Mouse (Mus musculus) monocyte, adult 2 months (primary cell): ENCODE measurements around the gene Gcdh.

Experiments
- DNase-seq, 2 experiments: peaks; one replicate each; pipeline ENCODE4 v3.0.0; 2022; ENCODE audit warnings: low spot score in 2 of 2, low read depth in 1 of 2

Gene Gcdh

DNA sequence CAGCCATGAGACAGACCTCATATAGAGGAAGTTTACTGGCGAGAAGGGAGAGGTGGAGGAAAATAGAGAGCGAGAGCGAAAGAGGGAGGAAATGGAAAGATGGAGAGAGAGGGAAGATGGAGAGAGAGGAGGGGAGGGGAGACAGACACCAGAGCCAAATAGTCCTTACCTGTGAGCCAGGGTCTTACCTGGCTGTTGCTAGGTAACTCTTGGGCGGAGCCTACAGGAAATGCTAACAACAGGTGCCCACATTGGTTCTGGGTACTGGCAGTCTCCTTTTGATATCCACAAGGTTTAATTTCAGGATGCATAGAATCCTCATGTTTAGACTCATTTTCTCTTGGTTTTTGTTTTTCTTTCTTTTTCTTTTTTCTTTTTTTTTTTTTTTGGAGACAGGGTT is 20.7 kb downstream of the Gcdh start:
- no peak for DNase-seq

GRCm38 (mm10) chr8:84872309-84872965 is 21.3 kb downstream of the Gcdh start:
- DNase-seq = peak in 1 of 2 experiments; percentile 15

DNA sequence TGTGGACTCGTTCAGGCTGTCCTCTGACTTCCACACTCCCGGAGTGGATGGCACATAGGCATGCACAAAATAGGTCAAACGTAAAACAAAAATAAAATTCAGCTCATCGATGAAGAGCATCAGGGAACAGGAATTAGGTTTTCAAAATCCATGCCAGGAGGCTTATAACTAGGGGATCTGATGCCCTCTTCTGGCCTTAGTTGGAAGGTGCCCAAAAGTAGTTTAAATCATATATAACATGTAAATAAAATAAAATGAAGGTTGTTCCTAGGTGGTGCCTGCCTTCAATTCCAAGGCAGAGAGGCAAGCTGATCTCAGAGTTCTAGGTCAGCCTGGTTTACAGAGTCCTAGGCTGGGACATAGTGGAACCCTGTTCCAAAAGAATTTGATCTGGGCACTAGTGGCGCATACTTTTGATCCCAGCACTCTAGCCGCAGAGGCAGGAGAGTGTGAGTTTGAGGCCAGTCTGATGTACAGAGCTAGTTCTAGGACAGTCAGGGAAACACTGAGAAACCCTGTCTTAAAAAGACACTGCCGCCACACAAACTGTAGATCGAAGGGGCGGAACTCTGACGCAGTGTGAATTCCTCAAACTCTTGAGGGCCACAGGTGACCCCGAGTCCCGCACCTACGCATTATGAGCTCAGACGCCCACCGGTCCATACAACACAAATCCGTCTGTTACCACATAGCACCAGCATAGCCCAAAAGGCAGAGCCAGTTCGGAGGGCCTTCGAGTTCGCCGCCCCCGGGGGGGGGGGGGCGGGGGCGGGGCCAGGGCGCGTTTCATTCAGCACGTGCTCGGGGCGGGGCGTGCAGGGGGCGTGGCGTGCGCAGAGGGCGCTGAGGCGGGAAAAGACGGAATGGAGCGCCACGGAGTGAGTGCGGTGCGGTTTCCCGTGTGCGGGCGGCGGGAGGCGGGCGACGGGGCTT is 22.1 kb downstream of the Gcdh start, which contains the start of gene Syce2:
TSS of gene Syce2 (plus strand) at position 736 of the 933 bp plus-strand sequence.
- DNase-seq = peak in 1 of 2 experiments; percentile 77

- peak; percentile 81 to 83 for DNase-seq
Measured at GRCm38 (mm10) chr8:84856864-84857441, 36.8 kb downstream of the Gcdh start, which contains the start of gene Farsa. Gene Farsa (plus strand): TSS chr8:84856989.

DNA sequence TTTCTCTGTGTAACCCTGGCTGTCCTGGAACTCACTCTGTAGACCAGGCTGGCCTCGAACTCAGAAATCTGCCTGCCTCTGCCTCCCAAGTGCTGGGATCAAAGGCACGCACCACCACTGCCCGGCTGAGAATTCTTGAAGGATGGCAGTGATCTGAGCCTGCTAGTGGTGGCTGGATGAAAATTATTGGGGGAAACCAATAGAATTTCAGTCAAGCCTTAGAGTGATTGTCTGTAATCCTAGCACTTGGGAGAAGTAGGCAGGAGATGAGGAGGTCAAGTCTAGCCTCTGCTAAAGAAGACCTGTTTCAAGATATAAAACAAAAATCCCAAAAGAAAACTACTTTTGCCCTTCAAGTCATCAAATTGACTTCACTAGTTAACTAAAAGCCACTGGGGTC is 37.3 kb downstream of the Gcdh start:
- no peak for DNase-seq

DNA sequence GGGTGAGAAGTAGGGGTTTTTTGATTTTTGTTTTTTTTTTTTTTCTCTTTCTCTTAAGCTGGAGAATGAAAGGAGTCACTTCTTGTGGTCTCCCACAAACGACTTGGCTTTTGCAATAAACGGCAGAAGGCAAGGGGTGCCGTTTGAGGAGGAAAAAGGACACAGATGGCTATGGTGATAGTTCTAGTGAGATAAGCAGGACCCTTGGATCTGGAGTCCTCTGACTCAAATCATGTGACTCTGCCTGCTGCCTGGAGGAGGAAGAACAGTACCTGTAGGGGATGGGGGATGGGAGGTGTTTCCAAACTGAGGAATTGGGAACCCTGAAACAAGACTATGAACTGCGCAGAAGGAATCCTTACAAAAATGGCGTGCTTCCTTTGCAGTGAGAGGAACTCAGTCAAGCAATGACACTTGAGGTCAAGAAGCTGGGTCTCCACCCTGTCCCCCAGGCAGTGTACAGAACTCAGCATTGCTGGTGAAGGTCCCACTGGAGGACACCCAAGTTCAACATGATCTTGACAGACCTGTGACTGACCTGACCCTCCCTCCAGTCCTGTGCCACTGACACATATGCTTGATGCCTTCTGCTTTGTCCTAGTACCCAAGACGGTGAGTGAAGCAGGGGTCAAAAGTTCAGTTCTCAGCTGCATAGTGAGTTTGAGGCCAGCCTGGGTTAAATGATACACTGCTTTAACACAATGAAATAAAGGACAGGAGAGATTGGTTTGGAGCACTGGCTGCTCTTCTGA is 45.9 kb downstream of the Gcdh start:
- DNase-seq = no peak

- peak; percentile 98 to 100 for DNase-seq
Measured at GRCm38 (mm10) chr8:84846722-84847572, 46.8 kb downstream of the Gcdh start, which contains the start of gene Calr. Gene Calr (minus strand): TSS chr8:84846934.

DNA sequence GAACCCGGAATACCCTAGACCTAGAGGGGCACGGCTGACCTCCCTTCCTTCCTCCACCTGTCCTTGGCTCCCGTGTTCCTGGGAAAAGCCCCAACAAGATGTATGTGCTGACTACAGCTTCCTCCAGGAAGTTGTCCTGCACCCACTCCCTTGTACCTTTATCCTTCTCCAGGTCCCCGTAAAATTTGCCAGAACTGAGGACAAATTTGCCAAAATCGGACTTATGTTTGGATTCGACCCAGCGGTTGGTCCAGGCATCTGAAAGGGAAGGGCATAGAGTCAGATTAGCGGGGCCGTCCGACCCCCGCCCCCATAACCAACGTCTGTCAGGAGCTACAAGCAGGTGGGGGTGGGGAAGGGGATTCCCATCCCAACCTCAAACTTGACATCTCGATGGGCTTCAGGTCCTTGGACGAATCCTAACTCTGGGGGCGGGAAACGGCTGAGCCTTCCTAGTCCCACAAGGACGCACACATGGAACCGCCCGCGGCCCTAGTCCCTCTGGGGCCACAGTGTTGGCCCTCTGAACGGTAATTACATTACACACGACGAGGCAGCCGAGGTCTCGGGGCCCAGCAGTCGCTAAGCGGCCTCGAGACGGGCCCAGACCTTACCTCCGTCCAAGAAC is 47.5 kb downstream of the Gcdh start:
- no peak for DNase-seq

DNA sequence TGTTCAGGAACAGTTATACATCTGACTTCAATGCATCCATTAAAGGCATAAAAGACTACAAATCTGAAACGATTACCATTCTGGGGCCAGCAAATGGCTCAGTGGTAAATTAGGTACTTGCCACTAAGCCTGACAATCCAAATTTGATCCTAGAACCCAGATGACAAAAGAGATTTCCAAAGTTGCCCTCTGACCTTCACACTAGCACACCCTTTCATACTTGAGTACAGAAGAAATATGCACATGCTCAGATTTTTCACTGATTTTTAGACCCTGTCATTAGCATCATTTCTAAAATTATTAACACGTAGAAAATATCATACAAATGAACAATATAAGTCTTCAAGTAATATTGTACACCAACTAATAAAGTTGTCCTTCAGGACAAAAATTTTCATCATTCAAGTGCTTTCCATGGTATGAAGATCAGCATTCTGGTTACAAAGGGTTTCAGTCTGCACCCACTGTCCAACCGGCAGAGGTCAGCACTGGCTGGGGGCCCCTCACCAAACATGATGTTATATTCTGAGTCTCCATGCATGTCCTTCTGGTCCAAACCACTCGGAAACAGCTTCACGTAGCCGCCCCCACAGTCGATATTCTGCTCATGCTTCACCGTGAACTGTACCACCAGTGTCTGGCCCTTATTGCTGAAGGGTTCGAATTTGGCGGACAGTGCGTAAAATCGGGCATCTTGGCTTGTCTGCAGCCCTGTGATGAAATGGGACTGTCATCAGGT is 48.2 kb downstream of the Gcdh start:
- DNase-seq = no peak

GRCm38 (mm10) chr8:84844397-84845070 is 49.2 kb downstream of the Gcdh start:
- no peak for DNase-seq

DNA sequence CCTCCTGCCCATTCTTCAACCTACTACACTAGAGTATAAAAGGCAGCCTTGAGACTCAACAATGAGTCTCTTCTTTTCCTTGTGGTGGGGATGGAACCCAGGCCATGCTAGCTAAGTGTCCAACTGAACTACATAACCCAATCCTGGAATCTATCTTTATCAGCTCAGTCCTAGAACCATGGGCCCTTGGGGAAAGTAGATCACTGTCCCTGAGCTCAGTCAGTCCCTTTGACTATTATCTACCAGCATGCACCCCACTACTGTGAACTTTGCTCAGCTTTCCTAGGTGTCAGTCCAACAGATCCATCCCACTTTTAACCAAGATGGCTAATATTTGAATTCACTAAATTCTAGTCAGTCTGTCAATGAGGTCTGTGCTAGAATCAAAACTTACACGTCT is 52.2 kb downstream of the Gcdh start:
- no peak for DNase-seq

- DNase-seq = peak; percentile 84 to 87
Measured at GRCm38 (mm10) chr8:84840248-84840999, 53.3 kb downstream of the Gcdh start, which contains the start of gene Rad23a. Gene Rad23a (minus strand): TSS chr8:84840665.

DNA sequence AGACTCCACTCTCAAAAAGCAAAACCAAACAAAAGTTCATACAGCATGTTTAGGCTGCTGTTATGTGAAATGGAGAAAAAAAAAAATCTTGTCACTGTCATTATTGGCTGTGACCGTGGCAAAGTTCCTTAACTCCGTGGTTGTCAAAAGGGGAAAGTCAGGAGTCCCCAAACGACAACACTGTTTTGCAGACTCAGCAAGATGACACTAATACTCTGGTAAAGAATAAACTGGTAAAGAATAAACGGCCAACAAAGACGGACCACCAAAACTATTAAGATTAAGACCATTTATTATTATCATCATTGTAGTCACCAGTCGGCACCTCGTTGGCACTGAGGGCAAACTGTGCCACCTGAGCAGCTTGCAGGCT is 53.9 kb downstream of the Gcdh start:
- DNase-seq = no peak

DNA sequence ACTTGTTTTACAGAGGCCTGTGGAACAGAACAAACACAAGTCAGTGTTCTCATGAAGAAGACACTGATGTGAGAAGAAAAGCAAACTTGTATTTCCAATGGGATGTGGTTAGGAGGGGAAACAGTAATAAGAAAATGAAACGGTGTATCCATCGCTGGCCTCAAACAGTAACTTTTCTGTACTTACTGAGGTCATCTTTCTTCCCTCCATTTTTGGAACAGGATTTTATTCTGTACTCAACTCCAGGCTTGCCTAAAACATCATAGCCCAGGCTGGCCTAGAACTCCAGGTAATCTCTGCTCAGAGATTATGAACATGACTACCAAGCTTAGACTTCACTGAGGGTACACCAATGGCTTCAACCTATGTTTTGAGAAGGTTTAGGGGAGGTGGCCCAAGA is 54.3 kb downstream of the Gcdh start:
- no peak for DNase-seq

DNA sequence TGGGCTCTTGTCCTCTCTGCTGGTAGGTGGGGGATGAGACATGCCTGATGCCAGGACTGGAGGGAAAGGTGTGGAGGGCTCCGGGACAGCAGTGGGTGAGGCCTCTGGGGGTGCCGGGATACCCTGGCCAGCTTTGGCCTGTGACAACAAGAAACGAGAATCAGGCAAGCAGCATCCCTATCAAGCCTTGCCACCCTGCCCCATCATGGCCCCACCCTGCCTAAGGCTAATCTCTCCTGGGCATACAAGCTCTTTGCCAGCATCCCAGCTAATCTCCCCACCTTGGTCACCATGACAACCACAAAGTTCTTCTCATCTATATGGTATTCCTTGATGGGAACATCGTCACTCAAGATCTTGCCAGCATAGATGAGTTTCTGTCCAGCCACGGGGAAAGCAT is 55.2 kb downstream of the Gcdh start:
- DNase-seq = no peak

GRCm38 (mm10) chr8:84837912-84838470 is 55.7 kb downstream of the Gcdh start:
- DNase-seq = no peak

DNA sequence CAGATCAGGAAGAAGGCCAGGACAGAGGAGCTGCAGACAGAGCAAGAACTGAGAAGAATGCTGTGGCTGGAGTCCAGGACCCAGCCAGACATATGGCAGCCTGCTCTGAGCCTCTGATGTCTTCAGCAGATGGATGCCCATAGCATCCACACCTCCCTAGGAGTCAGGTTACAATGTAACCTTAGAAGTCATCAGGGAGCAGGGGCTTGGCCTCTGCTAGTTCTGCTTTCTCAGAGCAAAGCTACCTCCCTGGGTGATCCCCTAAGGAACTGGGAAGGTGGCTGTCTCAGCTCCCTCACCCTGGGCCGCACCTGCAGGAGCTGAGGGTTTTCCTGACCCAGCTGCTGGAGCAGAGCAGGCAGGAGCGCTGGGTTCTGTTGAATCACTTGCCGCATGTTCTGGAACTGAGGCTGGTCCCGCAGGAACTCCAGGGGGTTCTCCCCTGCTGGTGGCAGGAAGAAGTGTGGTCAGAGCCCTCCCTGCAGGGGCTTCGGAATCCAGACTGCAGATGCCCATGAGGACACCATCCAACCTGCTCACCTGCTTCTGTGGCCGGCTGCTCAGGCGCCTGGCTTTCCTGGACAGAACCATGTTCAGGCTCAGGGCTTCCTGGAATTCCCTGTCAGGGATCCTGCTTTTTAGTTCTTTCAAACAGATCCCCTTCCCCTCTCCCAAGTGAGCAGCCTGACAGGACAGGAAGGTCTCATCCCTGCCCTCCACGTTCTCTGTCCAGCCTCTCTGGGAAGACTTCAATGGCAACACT is 56.4 kb downstream of the Gcdh start:
- no peak for DNase-seq
